Mouse (Mus musculus): ENCODE measurements around the gene Dazl.
A peak's percentile ranks its signal among the peaks of the same experiment; 100 is the strongest.
"Not testable (repeated sequence)": the region's sequence is repeated elsewhere in the genome, so short reads cannot be mapped to it uniquely, and the experiment has no call there.

Dazl gene

DNA sequence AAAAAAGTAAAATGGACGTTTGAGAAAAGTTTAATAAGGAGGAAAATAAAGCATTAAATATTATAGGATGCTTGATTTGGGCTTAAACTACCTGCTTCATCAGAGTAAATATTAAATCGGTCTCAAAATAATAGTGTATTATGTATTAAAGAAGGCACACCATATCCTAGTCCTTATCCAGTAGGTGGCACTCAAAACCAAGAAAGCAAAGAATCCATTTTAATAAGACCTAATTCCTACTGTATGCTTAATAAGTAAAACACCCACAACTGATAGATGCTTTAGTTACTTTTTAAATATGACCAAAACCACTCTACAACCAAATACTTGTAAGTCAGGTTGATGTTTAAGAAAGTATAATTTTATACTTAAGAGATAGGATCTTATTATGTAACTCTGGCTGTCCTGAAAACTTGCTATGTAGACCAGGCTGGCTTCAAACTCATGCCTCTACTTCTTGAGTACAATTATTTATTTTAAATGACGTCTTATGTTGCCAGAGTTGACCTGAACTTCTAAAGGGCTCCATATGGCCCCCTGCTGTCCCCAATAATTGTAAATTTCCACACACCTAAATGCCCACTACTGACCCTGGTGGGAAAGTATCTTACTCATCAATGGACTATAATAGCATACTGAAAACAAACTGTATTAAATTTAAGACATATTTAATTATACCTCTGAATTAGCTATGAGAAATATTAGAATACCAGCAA, 1.8 kb downstream of the Dazl start:
- peak; percentile 61 for DNase-seq (ENCODE audit: low spot score)

DNA sequence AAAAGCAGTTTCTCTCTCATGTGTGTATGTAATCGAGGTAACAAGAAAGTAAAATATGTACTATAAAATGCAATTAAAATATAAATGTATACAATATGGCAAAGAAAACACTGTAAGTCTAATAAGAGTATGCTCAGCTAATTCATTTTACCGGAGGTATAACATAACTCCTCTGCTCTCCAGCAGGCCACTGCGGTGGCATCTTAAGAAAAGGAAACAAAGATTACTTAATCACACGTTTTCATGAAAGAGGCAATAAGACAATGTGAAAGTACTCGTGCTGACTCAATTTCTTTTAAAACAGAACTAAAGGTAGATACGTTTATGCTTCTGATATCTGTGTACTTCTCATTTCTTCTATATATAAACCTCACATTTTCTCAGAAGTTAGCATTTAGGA, 8.6 kb downstream of the Dazl start:
- no peak for DNase-seq (ENCODE audit: low spot score)

DNA sequence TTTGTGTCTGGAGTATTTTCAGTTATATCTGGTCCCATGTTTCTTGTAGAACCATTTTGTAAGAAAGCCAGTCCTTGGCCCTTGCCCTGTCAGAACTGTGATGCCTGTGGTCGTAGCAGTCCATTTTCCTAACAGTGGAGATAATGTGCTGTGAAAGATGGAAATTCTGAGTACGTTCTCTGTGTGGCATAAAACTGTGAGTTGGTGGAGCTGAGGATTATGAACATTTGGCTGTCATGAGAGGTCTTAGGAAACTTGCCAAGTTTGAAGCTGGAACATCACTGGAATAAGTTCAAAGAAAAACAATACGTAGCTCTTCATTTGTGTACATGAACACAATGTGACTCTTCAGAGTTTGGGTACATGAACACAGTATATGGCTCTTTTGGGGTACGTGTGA, 31.8 kb downstream of the Dazl start:
- not testable (repeated sequence) for DNase-seq (ENCODE audit: low spot score)

DNA sequence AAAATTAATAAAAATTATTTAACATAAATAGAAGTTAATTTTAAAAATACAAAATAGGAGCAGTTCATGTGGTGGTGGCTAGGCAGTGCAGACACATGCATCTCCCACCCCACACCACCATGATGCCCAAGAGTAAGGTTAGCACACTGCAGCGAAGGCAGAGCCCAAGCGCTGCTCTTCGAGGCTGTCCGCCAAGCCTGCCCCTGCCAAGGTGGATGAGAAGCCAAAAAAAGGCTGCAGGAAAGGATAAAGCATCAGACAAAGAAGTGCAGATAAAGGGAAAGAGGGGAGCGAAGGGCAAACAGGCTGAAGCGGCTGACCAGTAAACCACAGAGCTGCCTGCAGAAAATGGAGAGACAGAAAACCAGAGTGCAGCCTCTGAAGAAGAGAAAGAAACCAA, 32.6 kb downstream of the Dazl start:
- DNase-seq (ENCODE audit: low spot score) = no peak

DNA sequence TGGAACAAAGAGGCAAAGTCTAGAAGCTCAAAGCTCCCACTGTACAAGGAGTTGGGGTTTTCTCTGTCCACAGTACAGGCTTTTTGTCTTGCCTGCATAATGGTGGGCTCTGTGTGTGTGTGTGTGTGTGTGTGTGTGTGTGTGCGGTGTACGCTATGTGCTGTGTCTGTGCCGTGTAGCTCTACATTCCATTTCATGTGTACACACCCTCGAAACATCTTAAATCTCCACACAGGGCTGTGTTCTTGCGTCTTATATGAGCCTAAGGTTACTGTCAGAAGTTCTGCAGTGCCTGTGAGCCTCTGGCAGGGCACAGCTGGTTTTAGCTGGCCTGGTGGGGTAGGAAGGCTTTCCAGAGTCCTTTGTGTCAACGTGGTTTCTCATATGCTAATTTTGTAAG, 46.8 kb downstream of the Dazl start:
- no peak for DNase-seq (ENCODE audit: low spot score)

DNA sequence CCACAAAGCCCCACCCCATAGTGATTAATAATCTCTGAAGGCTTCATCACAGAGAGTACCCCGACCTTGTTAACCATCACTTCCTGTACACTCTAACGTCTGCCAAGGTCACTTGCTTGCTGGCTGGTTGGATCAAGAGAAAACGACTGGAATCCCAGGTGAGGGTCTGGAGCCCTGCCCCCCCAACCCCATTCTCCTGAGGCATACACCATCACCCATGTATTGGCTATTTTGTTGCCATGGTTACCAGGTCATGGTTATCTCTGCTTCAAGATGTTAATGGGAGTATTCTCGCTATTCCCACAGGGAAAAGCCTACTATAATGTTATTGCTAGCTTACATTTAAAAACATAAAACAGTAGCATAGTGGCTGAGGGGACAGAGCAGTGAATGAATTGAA, 48.8 kb downstream of the Dazl start:
- no peak for DNase-seq (ENCODE audit: low spot score)

DNA sequence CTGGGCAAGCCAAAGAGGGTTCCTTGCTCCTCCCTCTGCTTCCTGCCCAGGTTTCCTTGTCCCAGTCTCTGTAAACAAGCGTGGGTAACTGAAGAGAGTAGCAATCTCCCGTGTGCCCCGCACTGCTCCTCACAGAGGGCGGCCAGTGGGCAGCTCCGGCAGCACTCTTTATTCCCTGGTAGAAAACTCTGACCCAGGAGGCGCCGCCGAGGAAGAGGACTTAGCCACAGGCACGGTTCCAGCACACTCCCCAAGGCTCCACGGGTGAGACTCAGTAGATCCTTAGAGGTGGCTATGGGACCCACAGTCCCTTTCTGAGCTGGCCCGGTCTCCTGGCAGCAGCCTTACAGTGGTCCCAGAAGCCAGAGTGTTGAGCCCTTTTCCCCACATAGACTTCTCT, 50.1 kb downstream of the Dazl start:
- DNase-seq (ENCODE audit: low spot score) = no peak

DNA sequence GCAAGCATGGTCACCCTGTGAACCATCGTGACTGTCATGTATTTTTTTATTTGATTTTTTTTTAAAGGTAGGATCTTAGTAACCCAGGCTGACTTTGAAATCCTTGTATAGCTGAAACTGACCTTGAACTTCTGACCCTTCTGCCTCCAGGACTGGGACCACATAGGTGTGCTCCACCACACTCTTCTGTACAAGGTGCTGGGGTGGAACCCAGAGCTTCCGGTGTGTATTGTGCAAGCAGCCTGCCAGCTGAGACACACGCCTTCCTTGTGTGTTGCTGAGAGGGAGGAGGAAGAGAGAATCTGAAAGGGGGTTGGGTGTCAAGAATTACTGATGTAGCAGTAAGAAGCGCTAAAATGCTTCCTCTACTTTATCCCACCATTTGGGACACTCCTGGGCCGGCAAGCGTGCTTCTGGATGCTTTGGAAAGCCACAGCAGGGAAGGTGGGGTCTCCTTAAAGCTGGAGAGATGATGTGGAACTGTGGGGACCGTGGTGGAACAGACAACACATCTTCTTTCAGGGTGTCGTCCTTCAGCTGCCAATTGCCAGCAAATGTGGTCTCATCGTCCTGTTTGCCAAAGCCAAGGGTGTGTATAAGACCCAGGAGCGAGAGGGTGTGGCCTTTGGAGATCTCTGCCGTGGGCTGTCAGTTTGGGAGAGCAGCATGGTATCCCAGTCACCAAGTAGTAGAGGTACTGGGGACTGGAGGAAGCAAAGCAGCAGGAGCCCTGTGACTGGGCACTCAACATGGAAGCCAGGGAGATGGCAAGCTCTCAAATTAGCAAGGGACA, 55.4 kb downstream of the Dazl start:
- no peak for DNase-seq (ENCODE audit: low spot score)

DNA sequence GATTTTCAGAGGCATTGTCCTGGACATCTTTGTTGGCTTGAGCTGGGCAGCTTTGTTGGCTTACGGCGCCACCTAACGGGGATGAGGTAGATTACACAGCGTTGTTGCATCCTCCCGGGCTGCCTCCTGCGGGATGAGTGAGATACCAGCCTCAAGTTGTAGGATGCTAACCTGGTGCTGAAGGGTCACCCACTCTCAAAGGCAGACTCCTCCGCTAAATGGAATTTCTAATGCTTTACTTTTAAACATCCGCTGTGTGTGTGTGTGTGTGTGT, 56.1 kb downstream of the Dazl start:
- DNase-seq (ENCODE audit: low spot score) = peak; percentile 54

DNA sequence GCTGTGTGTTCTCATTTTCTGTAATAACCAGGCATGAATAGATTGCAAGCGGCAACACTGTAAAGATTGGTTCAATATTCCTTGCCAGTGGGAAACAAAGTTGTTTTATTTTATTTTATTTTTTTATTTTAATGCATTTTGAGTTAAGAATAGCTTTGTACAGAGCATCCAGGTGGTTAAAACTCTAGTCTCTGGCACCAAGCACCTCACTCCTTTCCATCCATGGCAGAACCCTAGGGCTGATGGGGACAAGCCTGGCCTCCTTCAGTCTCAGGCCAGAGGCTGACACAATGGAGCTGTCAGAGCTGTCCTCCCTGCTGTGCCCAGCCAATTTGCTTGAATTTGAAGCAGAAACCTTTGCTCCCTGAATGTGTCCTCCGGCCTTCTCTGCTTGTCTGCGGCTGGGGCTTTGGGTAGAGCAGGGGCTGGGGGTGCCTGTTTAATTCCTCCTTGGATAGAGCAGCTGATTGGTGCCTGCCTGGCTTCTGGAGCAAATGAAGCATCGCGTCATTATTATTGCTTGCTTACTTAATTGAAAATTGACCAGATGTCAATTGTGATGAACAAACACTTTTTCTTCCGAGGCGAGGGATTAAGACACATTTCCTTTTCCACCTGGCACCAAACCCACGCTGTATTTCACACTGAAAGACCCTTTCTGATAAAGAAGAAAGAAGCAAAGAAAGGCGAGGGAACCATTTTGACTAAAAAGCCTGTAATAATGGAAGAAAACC, 56.6 kb downstream of the Dazl start:
- no peak for DNase-seq (ENCODE audit: low spot score)

DNA sequence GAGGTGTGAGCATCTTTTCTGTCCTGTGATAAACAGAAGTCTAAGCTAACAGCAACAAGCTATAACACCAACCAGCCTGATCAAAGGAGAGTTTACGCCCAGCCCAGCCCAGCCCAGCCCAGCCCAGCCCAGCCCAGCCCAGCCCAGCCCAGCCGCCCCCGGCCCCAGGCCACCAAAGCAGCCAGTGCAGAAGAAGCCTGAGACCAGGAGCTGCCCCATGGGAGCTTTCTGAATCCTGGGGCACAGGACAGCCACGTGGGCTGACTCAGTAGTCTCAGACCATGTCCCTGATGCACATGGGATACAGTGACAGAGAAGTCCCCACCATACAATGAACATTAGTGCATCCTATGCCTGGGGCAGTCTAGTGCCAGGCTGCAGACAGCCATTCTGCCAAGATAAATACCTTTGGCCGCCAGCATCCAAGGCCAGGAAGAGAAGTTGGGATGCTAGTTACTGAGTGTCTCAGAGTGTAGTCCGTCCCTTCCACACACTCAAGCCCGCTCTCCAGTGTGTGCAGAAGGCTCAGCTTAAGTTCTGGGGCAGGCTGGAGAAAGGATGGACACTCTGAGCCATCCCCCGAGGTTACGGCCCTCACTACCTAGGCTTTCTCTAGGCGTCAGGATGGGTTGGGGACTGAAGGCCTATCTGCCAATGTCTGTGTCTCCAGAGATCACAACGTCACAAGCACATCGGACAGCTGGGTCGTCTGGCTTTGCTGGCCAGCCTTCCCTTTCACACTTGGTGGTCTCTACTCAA, 57.3 kb downstream of the Dazl start:
- DNase-seq (ENCODE audit: low spot score) = no peak

DNA sequence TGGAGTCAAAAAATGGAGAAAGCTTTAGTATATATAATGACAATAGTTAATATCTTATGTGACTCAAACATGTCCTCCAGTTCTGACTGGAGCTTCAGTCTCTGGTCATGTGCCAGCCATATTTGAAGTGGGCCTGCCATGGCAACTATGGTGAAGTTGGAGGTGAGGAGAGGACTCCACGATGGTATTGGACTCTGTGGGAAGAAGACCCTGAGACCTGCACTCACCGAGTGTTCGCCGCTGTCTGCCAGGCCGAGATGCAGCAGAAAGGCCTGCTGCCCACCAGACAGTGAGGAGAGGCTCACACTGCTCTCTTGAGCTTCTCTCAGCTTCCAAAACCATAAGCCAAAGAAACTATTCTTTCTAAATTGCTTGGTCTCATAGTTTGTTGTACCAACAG, 59.5 kb downstream of the Dazl start:
- DNase-seq (ENCODE audit: low spot score) = no peak

DNA sequence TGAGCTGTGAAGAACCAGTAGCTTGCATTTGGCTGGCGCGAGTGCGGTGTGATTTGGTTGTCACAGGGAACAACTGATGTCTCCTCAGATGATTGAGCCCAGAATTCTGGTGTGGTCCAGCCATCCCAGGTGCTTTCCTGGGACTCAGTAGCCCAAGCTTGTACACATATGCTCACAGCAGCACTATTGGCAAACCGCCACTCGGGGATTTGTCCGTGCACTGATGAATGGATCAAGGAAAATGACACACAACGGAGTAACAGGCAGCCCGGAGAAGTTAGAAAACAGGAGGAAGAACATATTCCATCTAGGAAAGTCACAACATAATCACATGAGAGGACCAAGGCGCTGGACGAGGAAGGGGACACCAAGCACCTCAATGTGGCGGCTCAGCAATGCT, 60.6 kb downstream of the Dazl start:
- DNase-seq (ENCODE audit: low spot score) = no peak

DNA sequence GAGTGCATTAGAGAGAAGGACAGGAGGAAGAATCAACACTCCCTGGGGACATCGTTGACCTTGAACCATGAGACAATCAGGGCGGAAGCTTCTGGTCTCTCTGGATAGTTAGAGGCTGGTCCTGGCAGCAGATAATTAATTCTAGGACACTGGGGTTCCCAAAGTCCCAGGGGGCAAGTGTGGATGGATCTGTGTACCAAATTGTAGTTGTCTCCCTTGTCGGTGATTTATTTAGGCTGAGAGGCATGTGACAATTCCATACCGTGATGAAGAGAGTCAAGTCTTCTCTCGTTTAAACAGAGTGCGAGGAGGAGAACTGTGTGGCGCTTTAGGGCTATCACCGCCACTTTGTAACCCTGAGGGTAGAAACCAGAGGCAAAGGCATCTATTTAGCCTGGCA, 62.2 kb downstream of the Dazl start:
- no peak for DNase-seq (ENCODE audit: low spot score)

DNA sequence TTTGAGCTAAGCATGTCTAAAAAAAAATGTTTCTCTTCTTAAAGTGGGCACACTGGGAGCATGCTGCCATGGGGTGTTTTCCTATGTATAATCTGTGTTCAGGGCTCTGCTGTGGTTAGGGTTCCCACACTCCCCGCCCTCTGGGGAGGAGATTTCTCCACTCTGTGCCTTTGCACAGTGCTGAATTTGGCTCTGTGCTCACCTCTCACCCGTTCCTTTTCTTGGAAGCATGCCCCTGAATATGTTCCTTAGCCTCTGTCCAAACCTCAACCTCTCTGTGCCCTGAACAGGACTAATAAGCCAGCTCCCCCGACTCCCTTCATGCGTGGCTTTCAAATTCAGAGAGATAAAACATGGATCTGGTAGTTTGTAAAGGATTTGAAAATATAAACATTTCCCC, 63.9 kb downstream of the Dazl start:
- no peak for DNase-seq (ENCODE audit: low spot score)
